Mouse (Mus musculus) activated CD4-positive, CD25-positive, alpha-beta regulatory T cell, adult 4 months (primary cell): ENCODE data around the gene Fbxo34. TPM values are rescaled to one million over a fixed set of nuclear protein-coding genes. Genes with fewer than 3 reads are reported as not detected.
A peak's percentile ranks its signal among the peaks of the same experiment; 100 is the strongest.

ENCODE experiments used
- ATAC-seq: one replicate; pipeline ENCODE4 v1.8.0; 2017
- polyA plus RNA-seq, 2 experiments: library from polyadenylated mRNA; unstranded; fragments of 100-300 nt; shearing (Covaris generic); gene quantifications; one replicate each; pipeline ENCODE4 v1.2.1; 2017

Fbxo34 gene
- polyA plus RNA-seq, 2 experiments from 2014 or later = 8.5 to 10.4 TPM

DNA sequence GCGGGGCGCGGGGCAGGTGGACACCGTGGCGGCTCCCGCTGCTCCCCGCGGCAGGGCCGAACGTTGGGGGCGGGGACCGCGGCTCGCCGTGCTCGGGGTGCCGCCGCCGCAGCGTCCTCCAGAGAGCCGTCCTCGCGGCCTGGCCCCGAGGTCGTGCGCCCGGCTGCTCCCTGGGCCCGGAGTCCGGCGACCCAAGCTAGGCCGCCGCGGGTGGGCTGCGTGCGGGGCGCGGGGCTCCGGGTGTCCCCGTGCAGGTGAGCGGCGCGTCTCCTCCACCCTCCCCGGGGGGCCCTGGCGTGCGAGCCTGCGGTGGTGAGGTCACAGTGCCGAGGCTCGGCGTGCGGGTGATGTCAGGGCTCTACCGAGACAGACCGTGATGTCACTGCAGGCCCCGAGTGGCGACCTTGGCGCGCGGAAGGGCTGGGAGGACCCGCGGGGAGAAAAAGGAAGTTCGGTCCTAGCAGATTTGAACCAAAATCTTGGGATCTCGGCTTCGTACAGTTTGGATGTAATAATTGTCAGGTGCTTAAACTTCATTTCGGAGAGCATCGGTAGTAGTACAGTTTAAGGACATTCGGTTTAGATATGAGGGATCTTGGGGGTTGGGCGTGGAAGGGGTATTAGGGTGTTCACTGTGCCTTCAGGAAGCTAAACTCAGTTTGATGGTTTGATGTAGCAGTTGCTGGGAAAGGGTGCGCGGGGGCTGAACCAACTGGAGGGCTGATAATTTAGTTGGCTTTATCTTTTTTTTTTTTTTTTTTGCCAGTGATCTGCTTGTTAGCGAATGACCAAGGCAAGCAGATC, 22.7 kb downstream of the Fbxo34 start:
- ATAC-seq = peak; percentile 76

- no peak for ATAC-seq
These were observed 23.7 kb downstream of the Fbxo34 start for GRCm38 (mm10) chr14:47473891-47474290.

DNA sequence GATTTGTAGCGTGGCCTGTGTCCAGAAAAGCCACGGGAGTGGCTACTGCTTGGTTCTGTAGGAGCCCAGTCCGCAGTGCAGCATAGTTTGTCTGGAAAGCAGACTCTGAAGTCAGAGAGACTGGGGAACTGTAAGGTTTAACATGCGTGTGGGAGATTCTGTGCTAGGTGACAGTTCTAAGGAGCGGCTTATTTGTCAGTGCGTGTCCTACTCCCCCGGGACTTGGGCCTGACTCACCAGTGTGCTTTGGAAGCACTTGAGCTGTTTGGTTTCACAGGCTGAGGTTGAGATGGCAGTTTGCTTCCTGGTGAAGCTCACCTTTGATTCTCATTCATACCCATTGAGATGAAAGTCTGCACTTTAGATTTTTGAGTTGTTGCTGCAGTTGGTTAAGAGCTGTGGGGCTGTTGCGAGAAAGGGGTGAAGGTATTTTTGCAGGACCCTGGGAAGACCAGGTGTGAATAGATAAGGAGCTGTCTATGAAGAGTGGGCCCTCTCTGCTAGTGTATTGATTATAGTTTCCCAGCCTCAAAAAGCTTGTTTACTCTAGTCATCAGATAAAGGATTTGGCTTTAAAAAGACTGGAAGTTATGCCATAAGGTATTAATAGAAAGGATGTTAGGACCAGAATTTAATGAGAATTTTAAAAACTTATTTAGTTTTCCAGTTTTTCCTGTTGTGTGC, 24.5 kb downstream of the Fbxo34 start:
- ATAC-seq = no peak

DNA sequence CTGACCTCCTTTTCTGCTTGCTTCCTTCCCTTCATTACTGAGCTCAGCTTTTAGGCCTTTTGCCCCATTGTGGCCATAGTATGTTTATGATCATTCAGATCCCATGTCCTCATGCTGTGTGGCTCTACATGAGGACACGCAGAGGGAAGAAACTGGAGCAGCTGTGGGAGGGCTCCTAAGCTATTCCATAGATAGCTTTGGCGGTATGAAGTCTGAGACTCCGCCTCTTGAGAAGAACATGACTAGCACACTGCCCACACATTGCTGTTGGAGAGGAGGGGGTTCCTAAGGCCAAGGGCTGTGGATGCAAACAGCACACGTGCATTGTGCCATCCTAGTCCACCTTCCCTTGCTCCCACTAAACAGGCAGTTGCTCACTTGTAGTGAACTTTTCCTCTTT, 26.0 kb downstream of the Fbxo34 start:
- ATAC-seq = no peak

DNA sequence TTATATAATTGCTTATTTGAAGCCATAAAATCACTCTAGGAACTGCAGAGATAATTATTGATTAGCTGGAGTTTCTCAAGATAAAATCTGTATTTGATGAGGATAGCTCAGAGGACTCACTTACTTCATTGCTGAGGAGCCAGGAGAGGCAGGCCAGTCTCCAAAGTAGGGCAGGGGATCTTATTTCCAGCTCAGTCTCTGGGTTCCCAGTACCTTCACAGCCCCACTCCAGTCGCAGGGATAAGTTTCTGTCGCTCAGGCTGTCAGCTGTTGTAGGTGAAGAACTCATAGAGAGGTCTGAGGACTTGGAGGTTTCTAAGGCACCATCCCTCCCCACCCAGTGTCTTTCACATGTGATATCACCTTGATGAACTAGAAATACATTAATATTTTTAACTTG, 27.5 kb downstream of the Fbxo34 start:
- ATAC-seq = no peak

- no peak for ATAC-seq
These were observed 32.0 kb downstream of the Fbxo34 start for GRCm38 (mm10) chr14:47482200-47482599.

DNA sequence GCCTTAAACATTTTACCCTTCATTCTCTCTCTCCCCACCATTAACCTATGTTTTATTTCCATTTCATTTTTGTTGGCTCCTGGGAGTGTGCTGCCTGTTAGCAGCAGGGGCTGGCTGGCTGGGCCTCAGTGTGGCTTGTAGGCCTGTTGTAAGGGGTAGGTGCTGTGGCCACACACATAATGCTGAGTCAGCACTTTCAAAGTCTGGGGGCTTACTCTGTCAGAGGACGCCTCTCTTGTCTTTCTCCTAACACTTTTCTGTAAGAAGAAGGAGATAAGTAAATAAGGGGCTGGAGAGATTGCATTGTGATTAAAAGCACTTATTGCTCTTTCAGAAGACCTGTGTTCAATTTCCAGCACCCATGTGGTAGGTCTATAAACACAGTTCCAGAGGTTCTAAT, 32.9 kb downstream of the Fbxo34 start:
- ATAC-seq = no peak

- ATAC-seq = no peak
These were observed 38.5 kb downstream of the Fbxo34 start for GRCm38 (mm10) chr14:47488732-47489131.

DNA sequence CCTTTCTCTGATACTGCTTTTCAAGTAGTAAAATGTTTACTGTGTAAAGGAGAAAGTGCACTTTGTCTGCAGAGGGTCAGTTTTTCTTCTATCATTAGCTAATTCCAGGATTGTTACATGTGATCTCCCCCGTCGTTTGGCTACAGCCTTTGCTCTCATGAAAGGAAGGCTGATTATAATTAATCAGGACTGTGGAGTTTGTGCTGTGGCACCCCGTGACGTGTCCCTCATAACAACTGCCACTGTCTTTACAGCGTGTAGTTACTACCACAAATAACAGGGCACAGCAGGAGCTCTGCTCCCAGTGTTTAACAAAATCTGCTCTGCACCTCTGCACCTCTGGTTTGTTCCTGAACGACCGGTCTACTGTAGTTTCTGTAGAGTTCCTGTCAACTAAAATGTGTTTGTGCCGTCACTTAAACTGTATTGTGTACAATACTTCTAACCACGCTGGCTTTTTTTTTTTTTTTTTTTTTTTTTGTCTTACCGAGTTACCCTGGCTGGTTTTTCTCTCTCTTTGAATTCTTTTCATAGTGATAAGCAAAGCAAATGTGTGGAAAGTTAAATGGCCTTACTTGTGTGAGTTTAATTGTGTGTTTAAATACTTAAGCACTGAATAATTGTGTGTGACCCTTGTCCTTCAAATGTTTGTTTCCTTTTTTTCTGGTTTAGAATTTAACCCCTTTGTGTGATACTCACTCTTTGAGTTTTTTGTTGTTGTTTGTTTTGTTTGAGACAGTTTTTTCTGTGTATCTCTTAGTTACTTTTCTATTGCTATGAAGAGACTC, 39.3 kb downstream of the Fbxo34 start:
- ATAC-seq = no peak

GRCm38 (mm10) chr14:47490732-47491131, 40.5 kb downstream of the Fbxo34 start:
- ATAC-seq = no peak

- no peak for ATAC-seq
These were observed 43.6 kb downstream of the Fbxo34 start for GRCm38 (mm10) chr14:47493592-47494361.

DNA sequence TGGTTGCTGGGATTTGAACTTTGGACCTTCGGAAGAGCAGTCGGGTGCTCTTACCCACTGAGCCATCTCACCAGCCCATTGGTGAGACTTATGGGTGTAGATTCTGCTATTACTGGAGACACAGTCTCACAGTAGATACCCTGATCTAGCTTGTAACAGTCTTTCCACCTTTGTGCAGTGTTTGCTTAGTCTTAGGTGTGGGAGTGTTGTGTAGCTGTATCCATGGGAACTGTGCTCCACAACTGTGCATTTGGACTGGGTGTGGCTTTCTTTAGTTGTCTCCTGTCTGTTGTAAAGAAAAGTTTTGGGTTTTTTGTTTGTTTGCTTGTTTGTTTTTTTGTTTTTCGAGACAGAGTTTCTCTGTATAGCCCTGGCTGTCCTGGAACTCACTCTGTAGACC, 45.7 kb downstream of the Fbxo34 start:
- no peak for ATAC-seq

DNA sequence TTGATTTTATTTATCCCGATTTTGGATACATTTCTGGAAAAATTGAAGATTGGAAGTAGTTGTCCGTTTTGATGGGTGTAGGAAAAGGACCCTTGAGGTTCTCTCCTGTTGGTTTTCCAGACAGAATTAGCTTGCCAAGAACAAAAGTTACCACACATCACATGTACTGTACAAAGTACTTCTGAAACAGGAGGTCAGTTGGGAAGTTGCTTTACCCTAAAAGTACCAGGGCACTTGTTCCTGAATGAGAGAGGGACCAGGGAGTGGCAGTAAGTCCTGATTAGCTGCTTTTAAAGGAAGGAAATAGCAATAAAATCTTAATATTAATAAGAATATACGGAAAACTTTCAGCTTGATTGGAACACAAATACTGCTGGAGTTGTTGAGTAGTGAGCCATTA, 46.9 kb downstream of the Fbxo34 start:
- no peak for ATAC-seq

- no peak for ATAC-seq
These were observed 48.4 kb downstream of the Fbxo34 start for GRCm38 (mm10) chr14:47498632-47499031.

DNA sequence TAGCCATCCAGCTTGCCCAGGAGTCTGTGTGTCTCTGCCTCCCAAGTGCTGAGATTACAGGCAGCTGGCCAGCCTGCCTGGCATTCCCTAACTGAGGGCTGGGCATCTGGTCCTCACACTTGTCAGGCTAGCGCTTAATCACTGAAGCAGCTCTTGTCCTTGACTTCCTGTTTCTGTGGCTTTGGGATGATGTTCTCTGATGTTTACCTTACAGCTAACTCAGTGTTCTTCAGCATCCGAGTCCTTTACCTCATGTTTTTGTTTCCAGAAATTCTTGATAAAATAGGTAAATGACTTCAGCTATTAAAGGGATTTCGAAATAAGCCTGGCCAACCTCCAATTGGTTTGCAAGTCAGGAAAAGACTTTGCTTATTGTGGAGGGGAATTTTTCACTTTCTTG, 53.8 kb downstream of the Fbxo34 start:
- no peak for ATAC-seq

GRCm38 (mm10) chr14:47506676-47507075, 56.5 kb downstream of the Fbxo34 start:
- ATAC-seq = no peak

- no peak for ATAC-seq
These were observed 57.8 kb downstream of the Fbxo34 start for GRCm38 (mm10) chr14:47508035-47508434.

GRCm38 (mm10) chr14:47510244-47510643, 60.0 kb downstream of the Fbxo34 start:
- ATAC-seq = no peak

GRCm38 (mm10) chr14:47513606-47514005, 63.4 kb downstream of the Fbxo34 start:
- no peak for ATAC-seq

DNA sequence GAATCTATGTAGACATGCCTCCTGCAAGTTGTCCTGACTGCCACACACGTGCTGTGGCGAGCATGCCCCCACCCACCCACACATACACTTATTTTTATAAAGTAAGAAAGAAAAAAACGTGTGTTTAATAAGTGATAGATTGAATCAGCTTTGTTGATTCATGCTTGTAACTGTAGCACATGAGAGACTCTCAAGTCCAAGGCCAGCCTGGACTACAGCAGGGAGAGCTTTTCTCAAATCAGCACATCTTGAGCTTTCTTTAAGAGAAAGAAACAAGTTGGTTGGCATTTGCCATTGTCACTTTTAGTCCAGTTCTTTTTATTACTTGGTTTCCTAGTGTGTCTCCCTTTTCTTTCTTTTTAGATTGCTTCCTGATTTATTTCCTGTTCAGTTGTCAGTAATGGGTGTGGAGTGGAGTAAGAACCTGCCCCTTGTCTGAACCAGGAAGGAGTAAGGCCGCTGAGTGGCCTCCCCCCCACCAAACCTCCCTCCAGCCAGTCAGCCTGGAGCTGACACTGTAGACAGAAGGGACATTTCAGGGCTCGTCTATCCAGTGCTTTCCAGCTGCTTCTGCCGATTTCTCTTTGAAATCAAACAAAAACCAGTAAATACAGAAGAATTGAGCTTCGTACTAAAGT, 64.7 kb downstream of the Fbxo34 start:
- ATAC-seq = peak; percentile 58

DNA sequence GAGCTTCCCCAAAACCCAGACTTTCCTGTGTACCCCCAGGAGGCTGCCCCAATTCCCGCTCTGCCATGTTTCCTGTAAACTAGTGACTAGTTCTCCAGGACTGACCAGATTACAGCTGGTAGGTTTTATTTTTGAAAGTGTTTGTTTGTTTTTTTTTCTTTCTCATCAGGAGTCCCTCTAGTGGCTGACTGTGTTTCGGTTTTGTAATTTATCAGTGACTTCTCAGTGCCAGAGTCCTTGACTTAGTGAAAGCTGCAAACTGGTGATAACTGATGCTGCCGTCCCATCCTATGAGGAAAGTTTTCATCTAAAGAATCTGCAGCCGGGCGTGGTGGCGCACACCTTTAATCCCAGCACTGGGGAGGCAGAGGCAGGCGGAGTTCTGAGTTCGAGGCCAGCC, 65.4 kb downstream of the Fbxo34 start:
- ATAC-seq = no peak

DNA sequence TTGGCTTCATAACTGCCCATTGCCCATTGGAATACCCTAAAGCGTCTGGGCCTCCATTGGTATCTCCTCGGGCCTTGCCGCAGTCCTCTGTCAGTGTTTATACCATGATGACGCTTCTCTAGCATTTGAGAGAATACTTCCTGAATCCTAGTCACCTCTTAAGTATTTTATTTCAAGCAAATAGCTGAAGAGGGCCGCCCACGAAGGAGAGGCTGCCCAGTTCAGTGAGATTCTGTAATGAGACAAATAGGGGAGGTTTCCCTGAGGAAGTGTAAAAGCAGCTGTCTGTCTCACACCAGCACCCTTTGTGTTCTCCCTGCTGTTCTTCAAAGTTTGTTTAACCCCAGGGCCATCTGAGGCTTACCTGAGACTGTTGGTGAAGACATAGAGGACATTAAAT, 66.5 kb downstream of the Fbxo34 start:
- ATAC-seq = no peak
